8 mouse cellular contexts compared by ENCODE assay signal in the genomic region with DNA sequence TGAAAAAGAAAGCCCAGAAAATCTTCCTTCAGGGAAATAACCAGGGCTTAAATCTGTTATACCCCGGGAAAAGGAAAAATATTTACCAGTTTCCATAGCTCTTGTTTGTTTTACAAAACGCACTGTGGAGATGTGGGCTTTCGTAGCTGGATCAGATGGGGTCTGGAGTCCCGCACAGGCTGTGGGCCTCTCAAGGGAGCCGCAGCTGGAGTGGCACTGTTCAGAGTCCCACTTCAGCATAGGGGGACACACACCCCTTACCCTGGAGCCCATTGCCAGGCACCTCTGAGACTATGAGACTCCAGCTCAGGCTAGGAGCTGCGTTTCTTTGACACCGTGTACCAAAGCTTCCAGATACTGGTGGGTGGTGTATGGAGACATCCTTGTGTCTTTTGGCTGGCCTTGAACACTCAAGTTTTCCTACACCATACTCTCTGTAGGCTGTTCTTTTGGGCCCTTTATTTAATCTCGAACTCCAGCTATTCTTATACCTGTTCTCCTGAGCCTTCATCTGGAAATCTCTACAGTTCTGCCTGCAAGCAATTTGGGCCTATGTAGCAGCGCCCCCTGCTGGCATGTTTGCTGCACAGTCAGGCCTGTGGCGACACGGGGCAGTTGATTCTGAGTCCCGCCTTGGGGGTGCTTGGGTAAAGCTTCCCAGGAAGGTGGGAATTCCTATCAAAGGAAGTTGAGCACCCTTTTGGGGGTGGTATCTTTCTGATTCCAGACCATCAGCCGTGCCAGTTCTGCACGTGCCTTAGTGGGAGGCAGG. TPM values are rescaled to one million over a fixed set of nuclear protein-coding genes. Genes with fewer than 3 reads are reported as not detected.
DNase-seq lines count a peak whose midpoint lies in the region.

No protein-coding gene starts in this region.

- intact Hi-C loops in gastrocnemius, postnatal 14 days (cut with DNase I; ENCODE audit: low total_unique reads), result loop anchor here (2.0 kb wide), 1 partner anchor 34 kb away; no protein-coding TSS in a partner anchor

- DNase-seq in 416B (ENCODE audit: low read depth) (peak; percentile 64), NIH3T3 (ENCODE audit: low read depth) (peak; percentile 86)
- DNase-seq in cerebellum, postnatal 14 days, result peak; percentile 89 to 93
- peak; percentile 78 for DNase-seq in gastrocnemius, postnatal 14 days
- peak; percentile 51 to 86 for DNase-seq in kidney, postnatal 36 days
- DNase-seq in lung, adult 18-20 months, result peak; percentile 51 to 60
- peak; percentile 51 for DNase-seq in retina, postnatal 7 days (ENCODE audit: low read depth, low spot score)
- peak; percentile 27 for DNase-seq in urinary bladder, postnatal 10 days (ENCODE audit: low spot score)

RNA-seq across cellular contexts. Expression of gene Ano2, which starts 28.9 kb away (rescaled TPM):
- under 1 TPM; 0.10 to 0.18 TPM for total RNA-seq in gastrocnemius, postnatal 14 days (2021)

Comparison
In these comparisons a context has a peak if more than half of its experiments do, and no peak if none do; other contexts are left out.
1. Peak in every context shown above with its lines: DNase-seq.
2. DNase-seq: peak in every context shown above with its lines; median percentile 91 in cerebellum, postnatal 14 days; 86 in NIH3T3; 78 in gastrocnemius, postnatal 14 days; 68 in kidney, postnatal 36 days; 64 in 416B; 56 in lung, adult 18-20 months; 51 in retina, postnatal 7 days; 27 in urinary bladder, postnatal 10 days.